Mouse (Mus musculus): Measurements from ENCODE around the gene Pdha1. TPM values are rescaled to one million over a fixed set of nuclear protein-coding genes. Genes with fewer than 3 reads are reported as not detected.

Pdha1 gene
- polyA plus RNA-seq, 1 experiment from 2014 or later: 120 TPM

DNA sequence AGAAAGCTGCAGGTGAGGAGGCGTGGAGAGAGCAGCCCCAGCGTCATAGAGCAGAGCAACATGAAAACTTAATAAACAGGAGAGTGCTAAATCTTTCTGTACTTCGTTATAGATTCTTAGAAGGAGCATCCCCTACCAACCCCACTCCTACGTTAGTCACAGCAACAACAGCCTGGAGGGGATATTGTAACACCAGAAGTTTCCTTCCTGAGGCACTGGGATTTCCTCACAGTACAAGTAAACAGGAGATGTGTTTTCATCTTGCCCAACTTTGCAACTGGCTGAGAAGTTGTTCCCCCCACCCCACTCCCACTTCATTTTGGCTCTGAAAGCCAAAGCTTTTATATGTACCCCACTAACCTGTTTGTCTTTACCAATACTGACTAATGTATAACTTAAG lies 30.4 kb downstream of the Pdha1 start:
- no peaks in the 10 kb centered on the region for H3K4me1 ChIP-seq (ENCODE audit: control insufficient read depth, insufficient read depth, low read length)
- no peak overlapping the region for H3K4me2 ChIP-seq (replicated peaks; ENCODE audit: low read depth, low read length)
- ATAC-seq (ENCODE audit: insufficient number of reproducible peaks, insufficient read depth, low FRiP score, low read depth): no peak
- no peaks in the 10 kb centered on the region for H3K27me3 ChIP-seq (ENCODE audit: control insufficient read depth, insufficient read depth, low read length)
- no peaks in the 10 kb centered on the region for H3K36me3 ChIP-seq (ENCODE audit: control insufficient read depth, insufficient read depth, low read length)
- H3K9ac ChIP-seq (replicated peaks; ENCODE audit: low read depth, low read length): no peak overlapping the region
- H3K4me3 ChIP-seq (ENCODE audit: low read depth, low read length): no peak overlapping the region
- WGBS: 72% methylated on average over 4 of the region's 4 CpGs
- H3K27ac ChIP-seq (ENCODE audit: low read length): no peak overlapping the region
- no peaks in the 10 kb centered on the region for H3K9me3 ChIP-seq (ENCODE audit: control insufficient read depth, low read depth, low read length)

DNA sequence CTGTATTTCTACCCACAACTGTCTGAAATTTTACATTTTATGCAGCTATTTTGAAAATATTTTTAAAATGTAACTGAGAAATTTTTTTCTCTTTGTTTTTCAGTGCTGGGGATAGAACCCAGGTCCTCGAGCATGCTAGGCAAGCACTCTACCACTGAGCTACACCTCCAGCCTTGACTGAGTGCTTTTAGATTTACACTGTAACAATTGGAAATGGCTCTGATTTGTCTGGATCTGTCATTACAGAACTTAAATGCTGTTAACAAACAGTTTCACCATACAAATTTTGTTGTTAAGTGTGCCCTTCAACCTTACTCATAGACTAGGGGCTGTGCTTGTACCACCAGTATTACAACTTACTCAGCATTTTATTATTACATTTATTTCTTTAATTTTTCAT lies 46.2 kb downstream of the Pdha1 start:
- Histone ChIP-seq H3K27ac (ENCODE audit: low read length) (no peak overlapping the region), H3K4me3 (ENCODE audit: low read depth, low read length) (no peak overlapping the region), H3K36me3 (ENCODE audit: control insufficient read depth, insufficient read depth, low read length) (no peaks in the 10 kb centered on the region), H3K9ac (replicated peaks; ENCODE audit: low read depth, low read length) (no peak overlapping the region), H3K9me3 (ENCODE audit: control insufficient read depth, low read depth, low read length) (no peaks in the 10 kb centered on the region), H3K4me1 (ENCODE audit: control insufficient read depth, insufficient read depth, low read length) (no peaks in the 10 kb centered on the region), H3K4me2 (replicated peaks; ENCODE audit: low read depth, low read length) (no peak overlapping the region), H3K27me3 (ENCODE audit: control insufficient read depth, insufficient read depth, low read length) (no peaks in the 10 kb centered on the region)
- ATAC-seq (ENCODE audit: insufficient number of reproducible peaks, insufficient read depth, low FRiP score, low read depth): no peak
- 85% methylated on average over 1 of the region's 1 CpGs for WGBS

Other genes with a start within 250 kb of the Pdha1 start
- 0.36 and 0.52 TPM in 2 replicates for gene Map3k15, start 150.0 kb downstream of the Pdha1 start, polyA plus RNA-seq (2014; fragmentation: Nextera tagmentation; extraction: Ambion mirVana)

All from stomach, embryonic 14.5 days (tissue).